Mouse (Mus musculus) forebrain, embryonic 14.5 days (tissue): Measurements from ENCODE around the gene Arrdc3. TPM values are rescaled to one million over a fixed set of nuclear protein-coding genes. Genes with fewer than 3 reads are reported as not detected.
A peak's percentile ranks its signal among the peaks of the same experiment; 100 is the strongest.
"Not testable (repeated sequence)": the region's sequence is repeated elsewhere in the genome, so short reads cannot be mapped to it uniquely, and the experiment has no call there.

Source experiments
- ATAC-seq: fragments of 200-750 bp; cut with Nextera tagmentation; 2 replicates; pipeline ENCODE4 v1.8.0; 2017; ENCODE audit warnings: mild to moderate bottlenecking, moderate library complexity
- DNase-seq: peaks from one replicate; pipeline ENCODE4 v3.0.0-alpha.2; 2015; ENCODE audit warnings: low spot score
- H3K27ac ChIP-seq: fragments of 300-500 bp; sonication (generic); 2 replicates; pipeline ENCODE4 v1.5.1; 2014; ENCODE audit warnings: low read depth, mild to moderate bottlenecking, control low read depth, low read length, moderate library complexity
- H3K27me3 ChIP-seq: fragments of 300-500 bp; sonication (generic); replicated peaks from 2 replicates; pipeline ENCODE4 v1.6.1; 2014; ENCODE audit warnings: low read length, control low read depth, mixed read lengths; ENCODE audit not compliant: control insufficient read depth, insufficient read depth
- H3K36me3 ChIP-seq: fragments of 300-500 bp; sonication (generic); 2 replicates; pipeline ENCODE4 v1.6.1; 2014; ENCODE audit warnings: low read length, control low read depth; ENCODE audit not compliant: control insufficient read depth, insufficient read depth
- H3K4me1 ChIP-seq: fragments of 300-500 bp; sonication (generic); 2 replicates; pipeline ENCODE4 v1.6.1; 2014; ENCODE audit warnings: antibody characterized with exemption, low read length, control low read depth; ENCODE audit not compliant: control insufficient read depth, insufficient read depth
- H3K4me2 ChIP-seq: fragments of 300-500 bp; sonication (generic); 2 replicates; pipeline ENCODE4 v1.6.1; 2014; ENCODE audit warnings: mild to moderate bottlenecking, control low read depth, low read length
- H3K4me3 ChIP-seq: fragments of 300-500 bp; sonication (generic); 2 replicates; pipeline ENCODE4 v1.5.1; 2014; ENCODE audit warnings: low read depth, low read length, control low read depth
- H3K9ac ChIP-seq: fragments of 300-500 bp; sonication (generic); 2 replicates; pipeline ENCODE4 v1.6.1; 2014; ENCODE audit warnings: mild to moderate bottlenecking, low read length, control low read depth, moderate library complexity
- H3K9me3 ChIP-seq: fragments of 300-500 bp; sonication (generic); replicated peaks from 2 replicates; pipeline ENCODE4 v1.6.1; 2016; ENCODE audit warnings: low read length, control low read depth, mixed read lengths; ENCODE audit not compliant: control insufficient read depth
- WGBS: fragments of 180-500 bp; shearing (Covaris S2); extraction: QIAGEN DNeasy Blood & Tissue Kit; methylation state at CpG from one replicate; pipeline ENCODE4 v1.1.7; 2014; 5-methylcytosine and 5-hydroxymethylcytosine counted together
- polyA plus RNA-seq: library from polyadenylated mRNA; unstranded; fragments of >200 nt; fragmentation: Nextera tagmentation; extraction: Ambion mirVana; gene quantifications from 2 replicates; pipeline ENCODE4 v1.2.1, GENCODE M21; 2014

Arrdc3 gene
- polyA plus RNA-seq, 1 experiment from 2014 or later: 77.6 TPM

GRCm38 (mm10) chr13:80884377-80884983 lies 1.3 kb downstream of the Arrdc3 start:
- H3K4me1 ChIP-seq: no peaks in the 10 kb centered on the region; the same call in 1 of the 2 replicates

GRCm38 (mm10) chr13:80885103-80885833 lies 2.1 kb downstream of the Arrdc3 start:
- Histone ChIP-seq H3K4me1 (no peaks in the 10 kb centered on the region; the same call in 1 of the 2 replicates), H3K27ac (peak overlapping the region; percentile 100), H3K4me3 (peak overlapping the region; percentile 95), H3K4me2 (peak overlapping the region; percentile 64), H3K36me3 (peaks cover 17% of the 10 kb centered on the region), H3K9me3 (no peaks in the 10 kb centered on the region), H3K27me3 (no peaks in the 10 kb centered on the region), H3K9ac (peak overlapping the region; percentile 99)
- peak; percentile 88 for ATAC-seq
- under 1% methylated on average over 47 of the region's 47 CpGs for WGBS
- DNase-seq: peak; percentile 99

More at GRCm38 (mm10) chr13:80884377-80884983, 1.3 kb downstream of the Arrdc3 start:
- peak overlapping the region; percentile 64 for H3K4me2 ChIP-seq
- H3K4me3 ChIP-seq: peak overlapping the region; percentile 95
- H3K9me3 ChIP-seq: no peaks in the 10 kb centered on the region
- H3K27me3 ChIP-seq: no peaks in the 10 kb centered on the region
- H3K27ac ChIP-seq: peak overlapping the region; percentile 100
- H3K36me3 ChIP-seq: peaks cover 12% of the 10 kb centered on the region
- DNase-seq (peak; percentile 97), ATAC-seq (0 out of 2 replicates have a peak, but pooled peaks have one; percentile 14)
- peak overlapping the region; percentile 99 for H3K9ac ChIP-seq
- WGBS: under 1% methylated on average over 15 of the region's 15 CpGs

- H3K36me3 ChIP-seq: peaks cover 25% of the 10 kb centered on the region
- peak overlapping the region; percentile 95 for H3K4me3 ChIP-seq
- H3K4me2 ChIP-seq: peak overlapping the region; percentile 64
- ATAC-seq (peak; percentile 91), DNase-seq (peak; percentile 99)
- H3K27ac ChIP-seq: peak overlapping the region; percentile 100
- H3K9me3 ChIP-seq: no peaks in the 10 kb centered on the region
- H3K4me1 ChIP-seq: no peaks in the 10 kb centered on the region; the same call in 1 of the 2 replicates
- WGBS: under 1% methylated on average over 72 of the region's 72 CpGs
- H3K9ac ChIP-seq: peak overlapping the region; percentile 99
- no peaks in the 10 kb centered on the region for H3K27me3 ChIP-seq
These were observed 2.9 kb downstream of the Arrdc3 start for GRCm38 (mm10) chr13:80885834-80886663.

DNA sequence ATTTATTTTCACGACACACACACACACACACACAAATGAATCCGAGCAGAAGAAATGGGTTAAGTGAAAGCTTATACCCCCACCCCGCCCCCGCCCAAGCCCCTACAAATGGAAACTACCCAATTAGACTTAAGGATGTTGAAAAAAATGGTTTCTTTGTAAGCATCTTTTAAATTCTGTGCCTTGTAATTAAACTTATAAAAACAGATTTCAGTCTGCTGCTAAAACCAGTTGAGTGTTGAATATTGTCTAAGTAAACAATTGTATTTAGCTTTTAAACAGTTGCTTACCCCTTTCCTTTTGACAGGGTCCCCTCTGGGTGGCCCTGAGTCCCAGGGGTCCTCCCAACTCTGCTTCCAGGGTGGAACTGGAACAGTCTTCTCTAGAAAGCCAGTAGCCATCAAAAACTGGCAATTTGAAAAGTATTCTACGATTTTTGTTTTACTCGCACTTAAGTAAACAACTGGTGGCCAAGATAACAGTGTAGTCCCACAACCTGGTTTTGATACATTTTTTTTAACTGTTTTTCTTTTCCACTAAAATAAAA lies 3.6 kb downstream of the Arrdc3 start:
- peak overlapping the region; percentile 99 for H3K9ac ChIP-seq
- ATAC-seq: no peak
- H3K36me3 ChIP-seq: peaks cover 31% of the 10 kb centered on the region
- peak; percentile 70 for DNase-seq
- peak overlapping the region; percentile 100 for H3K27ac ChIP-seq
- H3K4me2 ChIP-seq: peak overlapping the region; percentile 64
- 15% methylated on average over 6 of the region's 6 CpGs for WGBS
- no peaks in the 10 kb centered on the region; the same call in 1 of the 2 replicates for H3K4me1 ChIP-seq
- H3K4me3 ChIP-seq: peak overlapping the region; percentile 95
- H3K27me3 ChIP-seq: no peaks in the 10 kb centered on the region
- no peaks in the 10 kb centered on the region for H3K9me3 ChIP-seq

GRCm38 (mm10) chr13:80887842-80888241 lies 4.7 kb downstream of the Arrdc3 start:
- ATAC-seq (no peak), DNase-seq (no peak)
- Histone ChIP-seq H3K4me3 (no peak overlapping the region), H3K9ac (no peak overlapping the region; the same call in 1 of the 2 replicates), H3K4me1 (no peaks in the 10 kb centered on the region; the same call in 1 of the 2 replicates), H3K27me3 (no peaks in the 10 kb centered on the region), H3K4me2 (no peak overlapping the region), H3K9me3 (no peaks in the 10 kb centered on the region), H3K36me3 (peaks cover 38% of the 10 kb centered on the region), H3K27ac (no peak overlapping the region)
- WGBS: 77% methylated on average over 2 of the region's 2 CpGs

DNA sequence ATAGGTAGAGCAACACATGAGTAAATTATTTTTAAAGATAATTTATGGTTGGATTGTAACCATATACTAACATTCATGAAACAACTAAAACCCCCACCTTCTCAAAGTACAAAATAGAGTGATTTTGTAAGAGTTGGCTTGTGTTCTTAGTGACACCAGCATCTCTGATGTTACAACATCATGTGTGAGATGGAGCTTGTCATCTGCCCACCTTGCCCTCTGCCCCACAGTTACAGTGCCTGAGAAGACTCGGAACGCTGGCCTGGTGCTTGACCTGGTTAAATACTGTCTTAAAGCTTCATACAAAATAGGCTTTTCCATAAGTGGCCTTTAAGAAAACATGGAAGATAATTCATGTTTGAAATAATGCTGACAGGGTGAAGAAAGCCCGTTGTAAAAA lies 11.7 kb downstream of the Arrdc3 start:
- H3K9me3 ChIP-seq, H3K4me3 ChIP-seq, H3K4me2 ChIP-seq, ATAC-seq, DNase-seq, H3K27me3 ChIP-seq, H3K4me1 ChIP-seq, H3K9ac ChIP-seq, H3K27ac ChIP-seq: not testable (repeated sequence)
- WGBS: 92% methylated on average over 3 of the region's 3 CpGs
- peaks cover 65% of the 10 kb centered on the region for H3K36me3 ChIP-seq

DNA sequence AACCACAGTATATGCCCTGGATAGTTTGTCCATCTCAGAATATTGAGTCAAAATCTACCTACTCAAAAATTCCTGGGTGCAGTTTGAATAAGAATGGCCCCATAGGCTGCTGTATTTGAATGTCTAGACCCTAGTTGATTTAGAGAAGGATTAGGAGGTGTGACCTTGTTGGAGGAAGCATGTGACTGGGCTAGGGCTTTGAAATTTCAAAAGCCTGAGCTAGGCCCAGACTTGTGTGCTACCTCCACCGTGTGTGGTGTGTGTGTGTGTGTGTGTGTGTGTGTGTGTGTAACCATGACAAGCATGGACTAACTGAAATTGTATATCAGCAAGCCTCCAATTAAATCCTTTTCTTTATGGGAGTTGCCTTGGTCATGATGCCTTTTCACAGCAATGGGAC lies 14.2 kb downstream of the Arrdc3 start:
- no peak for DNase-seq
- Histone ChIP-seq H3K27me3 (no peaks in the 10 kb centered on the region), H3K4me2 (no peak overlapping the region), H3K27ac (no peak overlapping the region), H3K4me3 (no peak overlapping the region), H3K9me3 (no peaks in the 10 kb centered on the region), H3K4me1 (no peaks in the 10 kb centered on the region), H3K9ac (no peak overlapping the region), H3K36me3 (peaks cover 42% of the 10 kb centered on the region)
- peak; percentile 41; the same call in 1 of the 2 replicates for ATAC-seq
- WGBS: 70% methylated on average over 1 of the region's 1 CpGs

DNA sequence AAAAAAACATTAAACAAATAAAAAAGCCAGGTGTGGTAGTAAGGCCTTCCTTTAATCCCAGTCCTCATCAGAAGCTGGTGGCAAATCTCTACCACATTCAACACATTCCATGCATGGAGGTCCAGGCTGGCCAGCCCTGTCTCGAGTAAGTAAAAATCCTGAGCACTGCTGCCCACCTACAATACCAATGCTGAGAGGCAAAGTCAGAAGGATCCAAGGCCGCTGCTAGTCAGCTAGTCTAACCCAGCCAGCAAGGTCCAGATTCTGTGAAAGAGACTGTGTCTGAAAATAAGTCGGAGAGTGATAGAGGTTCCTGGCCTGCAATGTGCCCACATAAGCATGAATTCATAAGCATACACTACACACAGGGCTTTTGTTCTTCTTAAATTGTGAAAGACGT lies 14.9 kb downstream of the Arrdc3 start:
- Histone ChIP-seq H3K4me3 (no peak overlapping the region), H3K9ac (no peak overlapping the region), H3K4me1 (no peaks in the 10 kb centered on the region), H3K27me3 (no peaks in the 10 kb centered on the region), H3K36me3 (peaks cover 38% of the 10 kb centered on the region), H3K9me3 (no peaks in the 10 kb centered on the region), H3K27ac (no peak overlapping the region), H3K4me2 (no peak overlapping the region)
- ATAC-seq (no peak), DNase-seq (no peak)
- WGBS: 80% methylated on average over 4 of the region's 4 CpGs
